In the genomic region with DNA sequence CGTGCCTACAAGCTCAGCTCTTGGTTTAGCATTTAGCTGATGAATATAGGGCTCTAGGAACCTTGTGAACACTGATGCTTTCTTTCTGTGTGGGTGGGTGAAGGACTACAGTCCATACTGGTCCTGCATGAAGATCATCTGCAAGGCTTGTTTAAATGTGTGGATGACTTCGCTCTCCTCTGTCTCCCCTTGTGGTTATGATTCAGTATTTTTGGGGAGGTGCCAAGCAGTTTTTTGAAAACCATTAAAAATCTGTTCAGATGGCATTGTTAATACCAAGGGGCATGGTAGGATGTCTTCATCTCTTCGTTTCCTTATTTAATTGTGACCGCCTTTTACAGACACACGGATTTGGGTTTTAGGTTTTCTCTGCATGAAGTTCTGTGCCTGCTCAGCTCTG, we compare ENCODE assay signal across 16 mouse cellular contexts.
"Had no signal": no experiment of that assay in that cellular context is flagged by ENCODE, and none has a peak within 500 bp of the region (broad histone marks: within the 10 kb centered on the region; RNA-seq: fewer than 3 reads in every experiment).

No protein-coding gene starts in this region.

- H3K9ac ChIP-seq: lung, embryonic 14.5 days; midbrain, embryonic 13.5 days; midbrain, embryonic 15.5 days; neural tube, embryonic 12.5 days; stomach, embryonic 15.5 days had no signal

- H3K36me3 ChIP-seq: midbrain, embryonic 13.5 days; midbrain, embryonic 15.5 days; neural tube, embryonic 12.5 days; stomach, embryonic 15.5 days had no signal

- ATAC-seq: midbrain, embryonic 13.5 days; midbrain, embryonic 15.5 days had no signal

- H3K27ac ChIP-seq: macrophage; midbrain, embryonic 13.5 days; midbrain, embryonic 15.5 days; neural tube, embryonic 12.5 days; stomach, embryonic 15.5 days; stomach, postnatal 0 days had no signal

- H3K27me3 ChIP-seq: megakaryocyte, embryonic 14.5 days; midbrain, embryonic 13.5 days; midbrain, embryonic 15.5 days; neural tube, embryonic 12.5 days; stomach, embryonic 15.5 days had no signal

- H3K4me3 ChIP-seq: megakaryocyte, embryonic 14.5 days; midbrain, embryonic 13.5 days; midbrain, embryonic 15.5 days; neural tube, embryonic 12.5 days; stomach, embryonic 15.5 days had no signal

- H3K4me2 ChIP-seq: lung, embryonic 14.5 days; midbrain, embryonic 11.5 days; midbrain, embryonic 13.5 days; midbrain, embryonic 15.5 days; neural tube, embryonic 12.5 days; stomach, embryonic 15.5 days had no signal

- DNase-seq: lung, adult 18-20 months; lung, postnatal 14 days; lung, postnatal 36 days; right cerebral cortex, postnatal 14 days; thymus, adult 2 months; thymus, postnatal 25 days; thymus, postnatal 4 days had no signal

- H3K9me3 ChIP-seq: megakaryocyte, embryonic 14.5 days; midbrain, embryonic 13.5 days; midbrain, embryonic 15.5 days; neural tube, embryonic 12.5 days; stomach, embryonic 15.5 days had no signal

- H3K4me1 ChIP-seq: megakaryocyte, embryonic 14.5 days; midbrain, embryonic 13.5 days; midbrain, embryonic 15.5 days; neural tube, embryonic 12.5 days; stomach, embryonic 15.5 days had no signal
